Mouse (Mus musculus) liver, embryonic 14.5 days (tissue): ENCODE measurements around the gene Rsph10b. TPM values are rescaled to one million over a fixed set of nuclear protein-coding genes. Genes with fewer than 3 reads are reported as not detected.

Source experiments
- ATAC-seq: fragments of 200-750 bp; cut with Nextera tagmentation; 2 replicates; pipeline ENCODE4 v1.8.0; 2017; ENCODE audit warnings: moderate number of reproducible peaks, mild to moderate bottlenecking, moderate library complexity; ENCODE audit not compliant: insufficient read depth
- DNase-seq, 3 experiments: peaks; one replicate each; pipeline ENCODE4 v3.0.0-alpha.2; 2012 to 2013; ENCODE audit warnings: low read depth in 3 of 3, low spot score in 3 of 3
- H3K27ac ChIP-seq: fragments of 300-500 bp; sonication (generic); 2 replicates; pipeline ENCODE4 v1.5.1; 2014; ENCODE audit warnings: moderate library complexity, mild to moderate bottlenecking, control low read depth, inconsistent platforms
- H3K27me3 ChIP-seq: fragments of 300-500 bp; sonication (generic); 2 replicates; pipeline ENCODE4 v1.6.1; 2014; ENCODE audit warnings: mild to moderate bottlenecking, low read length, moderate library complexity; ENCODE audit not compliant: control insufficient read depth, insufficient read depth
- H3K36me3 ChIP-seq: fragments of 300-500 bp; sonication (generic); replicated peaks from 2 replicates; pipeline ENCODE4 v1.6.1; 2014; ENCODE audit warnings: low read depth; ENCODE audit not compliant: control insufficient read depth, insufficient read depth
- H3K4me1 ChIP-seq, 2 experiments: fragments of 200-500 bp in 1 of 2; fragments of 300-500 bp in 1 of 2; sonication (generic) in 1 of 2; replicated peaks; 2 replicates each; pipeline ENCODE4 v1.6.1; 2012 to 2014; ENCODE audit warnings: antibody characterized with exemption in 1 of 2, inconsistent platforms in 1 of 2, low read length in 1 of 2; ENCODE audit not compliant: control insufficient read depth in 2 of 2, insufficient read depth in 2 of 2
- H3K4me2 ChIP-seq: fragments of 300-500 bp; sonication (generic); 2 replicates; pipeline ENCODE4 v1.6.1; 2014; ENCODE audit warnings: low read depth, mild to moderate bottlenecking, control low read depth, moderate library complexity
- H3K4me3 ChIP-seq, 2 experiments: fragments of 200-500 bp in 1 of 2; fragments of 300-500 bp in 1 of 2; sonication (generic) in 1 of 2; 2 replicates each; pipeline ENCODE4 v1.5.1; 2012 to 2014; ENCODE audit warnings: low read depth in 2 of 2, low read length in 2 of 2, mild to moderate bottlenecking in 2 of 2, control low read depth in 1 of 2, inconsistent platforms in 1 of 2, moderate library complexity in 1 of 2; ENCODE audit not compliant: insufficient read depth in 1 of 2
- H3K9ac ChIP-seq: fragments of 300-500 bp; sonication (generic); replicated peaks from 2 replicates; pipeline ENCODE4 v1.6.1; 2014; ENCODE audit warnings: mild to moderate bottlenecking, control low read depth, moderate library complexity
- H3K9me3 ChIP-seq: fragments of 300-500 bp; sonication (generic); 2 replicates; pipeline ENCODE4 v1.6.1; 2016; ENCODE audit warnings: low read length, mixed read lengths; ENCODE audit not compliant: control insufficient read depth
- CTCF ChIP-seq: IDR thresholded peaks from 2 replicates; pipeline ENCODE4 v1.5.1; 2016; ENCODE audit warnings: antibody characterized with exemption, low read depth, control low read depth
- EP300 ChIP-seq: IDR thresholded peaks from 2 replicates; pipeline ENCODE4 v1.6.1; 2016; ENCODE audit warnings: antibody characterized with exemption, low read depth
- WGBS: fragments of 180-500 bp; shearing (Covaris S2); extraction: QIAGEN DNeasy Blood & Tissue Kit; methylation state at CpG from one replicate; pipeline ENCODE4 v1.1.7; 2014; ENCODE audit not compliant: insufficient replicate concordance; 5-methylcytosine and 5-hydroxymethylcytosine counted together
- polyA plus RNA-seq, 2 experiments: library from polyadenylated mRNA; depleted of rRNA in 1 of 2; stranded (reverse) in 1 of 2; unstranded in 1 of 2; fragments of >200 nt; fragmentation: Nextera tagmentation in 1 of 2; extraction: Ambion mirVana in 1 of 2; gene quantifications; 2 replicates each; pipeline versions ENCODE4 v1.2.1 to v1.2.3; 2012 to 2014

Gene Rsph10b
- polyA plus RNA-seq, 2 experiments = 0.44 to 0.66 TPM

- Histone ChIP-seq H3K4me1 (no peaks in the 10 kb centered on the region), H3K27me3 (no peaks in the 10 kb centered on the region; the same call in 1 of the 2 replicates), H3K4me3 (no peak overlapping the region), H3K27ac (no peak overlapping the region), H3K9me3 (no peaks in the 10 kb centered on the region), H3K4me2 (no peak overlapping the region), H3K36me3 (no peaks in the 10 kb centered on the region), H3K9ac (no peak overlapping the region)
- ATAC-seq = no peak
- no peak for DNase-seq
- no peak for TF ChIP-seq CTCF
- TF ChIP-seq EP300 = no peak
- 62% methylated on average over 12 of the region's 12 CpGs for WGBS
These were observed 32.9 kb downstream of the Rsph10b start for GRCm38 (mm10) chr5:143965586-143966345.

GRCm38 (mm10) chr5:143966671-143967070 is 33.8 kb downstream of the Rsph10b start:
- H3K9ac ChIP-seq = no peak overlapping the region
- no peak for TF ChIP-seq EP300
- TF ChIP-seq CTCF = no peak
- H3K36me3 ChIP-seq = no peaks in the 10 kb centered on the region
- no peak overlapping the region for H3K4me3 ChIP-seq
- no peak overlapping the region for H3K27ac ChIP-seq
- H3K9me3 ChIP-seq = no peaks in the 10 kb centered on the region
- no peak for DNase-seq
- no peaks in the 10 kb centered on the region; the same call in 1 of the 2 replicates for H3K27me3 ChIP-seq
- H3K4me2 ChIP-seq = no peak overlapping the region
- H3K4me1 ChIP-seq = no peaks in the 10 kb centered on the region
- 72% methylated on average over 12 of the region's 12 CpGs for WGBS
- ATAC-seq = no peak

GRCm38 (mm10) chr5:143972628-143973027 is 39.8 kb downstream of the Rsph10b start:
- WGBS = 2% methylated on average over 3 of the region's 3 CpGs
- Histone ChIP-seq H3K4me3 (no peak overlapping the region), H3K4me1 (peaks cover 38 to 46% of the 10 kb centered on the region in 2 experiments), H3K9me3 (no peaks in the 10 kb centered on the region), H3K4me2 (no peak overlapping the region), H3K9ac (peak overlapping the region; percentile 9; the same call in 1 of the 2 replicates), H3K27me3 (no peaks in the 10 kb centered on the region), H3K27ac (no peak overlapping the region), H3K36me3 (no peaks in the 10 kb centered on the region)
- DNase-seq (no peak), ATAC-seq (no peak)
- TF ChIP-seq CTCF (no peak), EP300 (no peak)

GRCm38 (mm10) chr5:143974931-143975630 is 42.2 kb downstream of the Rsph10b start:
- ATAC-seq (peak; percentile 82), DNase-seq (peak; percentile 61 to 64 (median 62))
- Histone ChIP-seq H3K4me2 (peak overlapping the region; percentile 53), H3K27me3 (no peaks in the 10 kb centered on the region), H3K27ac (peak overlapping the region; percentile 81), H3K4me1 (peaks cover 43 to 52% of the 10 kb centered on the region in 2 experiments), H3K9ac (peak overlapping the region; percentile 16; the same call in 1 of the 2 replicates), H3K9me3 (no peaks in the 10 kb centered on the region), H3K4me3 (no peak overlapping the region), H3K36me3 (no peaks in the 10 kb centered on the region)
- TF ChIP-seq CTCF (peak; percentile 99), EP300 (no peak)
- WGBS = 41% methylated on average over 4 of the region's 4 CpGs

- peak overlapping the region; percentile 53 for H3K4me2 ChIP-seq
- peaks cover 43 to 52% of the 10 kb centered on the region in 2 experiments for H3K4me1 ChIP-seq
- H3K27ac ChIP-seq = peak overlapping the region; percentile 81
- no peaks in the 10 kb centered on the region for H3K9me3 ChIP-seq
- DNase-seq (no peak), ATAC-seq (peak; percentile 18; the same call in 1 of the 2 replicates)
- H3K9ac ChIP-seq = peak overlapping the region; percentile 16; the same call in 1 of the 2 replicates
- TF ChIP-seq EP300 (no peak), CTCF (no peak)
- no peaks in the 10 kb centered on the region for H3K36me3 ChIP-seq
- H3K27me3 ChIP-seq = no peaks in the 10 kb centered on the region
- 26% methylated on average over 2 of the region's 2 CpGs for WGBS
- H3K4me3 ChIP-seq = no peak overlapping the region
These were observed 42.7 kb downstream of the Rsph10b start for GRCm38 (mm10) chr5:143975631-143975933.
